Mouse (Mus musculus) common myeloid progenitor, adult 5-6 weeks (primary cell): ENCODE data around the gene Tbc1d15. TPM values are rescaled to one million over a fixed set of nuclear protein-coding genes. Genes with fewer than 3 reads are reported as not detected.
"Not testable (repeated sequence)": the region's sequence is repeated elsewhere in the genome, so short reads cannot be mapped to it uniquely, and the experiment has no call there.

Source experiments
- ATAC-seq: replicated peaks from 2 replicates; pipeline ENCODE4 v1.8.0; 2016; ENCODE audit warnings: low read depth, mild to moderate bottlenecking, moderate TSS enrichment, inconsistent platforms; ENCODE audit not compliant: poor library complexity, severe bottlenecking
- total RNA-seq: library from RNA; stranded (forward); fragments of 200-1000, 187-1606 nt; gene quantifications from 2 replicates; pipeline ENCODE4 v1.2.3, GENCODE M21; 2017

Gene Tbc1d15
- total RNA-seq, 1 experiment from 2014 or later, result 58.2 TPM

DNA sequence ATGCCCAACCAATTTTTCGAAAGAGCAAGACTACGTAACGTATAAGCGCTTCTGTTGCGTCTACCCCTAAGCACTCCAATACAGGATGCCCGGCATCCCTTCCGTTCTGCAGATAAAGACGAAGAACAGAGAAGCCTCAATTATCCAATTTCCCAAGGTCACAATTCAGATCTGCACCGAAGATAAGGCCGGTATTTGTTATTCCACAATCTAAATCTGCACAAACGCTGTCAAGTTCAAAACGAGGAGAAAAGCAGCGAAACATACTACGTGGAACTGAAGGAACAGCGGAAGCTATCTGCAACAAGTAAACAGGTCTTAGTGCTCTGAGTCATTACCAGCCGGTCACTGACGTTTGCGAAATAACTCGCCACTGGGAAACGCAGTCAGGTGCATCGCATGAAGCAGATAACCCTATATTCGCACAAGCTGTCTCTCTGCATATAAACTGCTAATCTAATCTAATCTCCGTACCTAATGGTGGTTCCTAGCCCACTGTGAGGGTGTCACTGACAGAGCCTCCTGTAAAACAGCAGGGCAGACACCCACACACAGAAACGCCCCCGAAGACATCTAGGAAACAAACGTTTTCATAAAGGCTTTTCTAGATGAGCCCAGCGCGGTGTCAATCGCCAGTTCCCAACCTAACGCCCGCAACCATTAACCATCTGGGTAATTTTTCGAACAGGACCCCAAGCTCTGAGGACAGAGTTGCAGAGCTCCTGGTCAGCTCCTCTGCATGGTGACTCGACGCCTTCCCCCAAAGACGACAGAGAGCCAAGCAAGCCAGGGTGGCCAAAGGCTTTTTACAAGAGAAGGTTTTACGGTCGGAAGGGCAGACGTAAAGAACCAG, 806 bp downstream of the Tbc1d15 start:
- 0 out of 2 replicates have a peak, but pooled peaks have one; percentile 13 for ATAC-seq

DNA sequence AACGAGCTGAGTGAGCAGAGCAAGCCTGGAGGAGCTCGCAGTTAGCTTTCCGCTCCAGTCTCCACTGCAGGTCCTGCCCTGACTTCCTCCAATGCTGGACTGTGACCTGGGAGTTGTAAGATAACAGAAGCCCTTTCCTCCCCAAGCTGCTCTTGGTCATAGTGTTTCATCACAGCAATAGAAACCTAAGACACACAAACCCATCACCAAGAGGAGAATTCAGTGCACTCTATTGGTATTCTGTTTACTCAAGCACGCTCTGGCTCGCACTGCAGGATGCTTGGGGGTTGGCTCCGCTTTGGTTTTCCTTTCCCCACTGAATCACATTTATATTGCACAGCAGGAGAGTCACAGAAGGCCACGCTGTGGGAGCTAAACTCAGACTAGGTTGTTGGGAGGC, 3.2 kb downstream of the Tbc1d15 start:
- ATAC-seq, result peak; percentile 12

DNA sequence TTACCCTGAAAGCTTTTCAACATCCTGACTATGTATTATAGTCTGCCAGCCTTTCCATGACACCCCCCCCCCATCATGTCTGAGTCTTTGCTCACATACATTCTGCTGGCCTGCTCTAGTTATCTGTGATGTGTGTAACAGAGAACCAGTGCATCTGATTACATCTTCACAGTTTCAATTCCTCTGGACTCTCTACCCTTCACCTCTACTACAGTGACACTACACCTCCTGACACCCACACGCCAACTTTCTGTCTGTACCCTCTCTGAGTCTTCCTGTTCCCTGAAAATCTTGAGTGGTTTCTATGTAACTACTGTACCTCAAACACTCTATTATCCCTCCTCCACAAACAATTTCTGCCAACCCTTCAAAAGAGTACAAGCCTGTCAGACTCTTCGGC, 5.8 kb downstream of the Tbc1d15 start:
- peak; percentile 28 for ATAC-seq

DNA sequence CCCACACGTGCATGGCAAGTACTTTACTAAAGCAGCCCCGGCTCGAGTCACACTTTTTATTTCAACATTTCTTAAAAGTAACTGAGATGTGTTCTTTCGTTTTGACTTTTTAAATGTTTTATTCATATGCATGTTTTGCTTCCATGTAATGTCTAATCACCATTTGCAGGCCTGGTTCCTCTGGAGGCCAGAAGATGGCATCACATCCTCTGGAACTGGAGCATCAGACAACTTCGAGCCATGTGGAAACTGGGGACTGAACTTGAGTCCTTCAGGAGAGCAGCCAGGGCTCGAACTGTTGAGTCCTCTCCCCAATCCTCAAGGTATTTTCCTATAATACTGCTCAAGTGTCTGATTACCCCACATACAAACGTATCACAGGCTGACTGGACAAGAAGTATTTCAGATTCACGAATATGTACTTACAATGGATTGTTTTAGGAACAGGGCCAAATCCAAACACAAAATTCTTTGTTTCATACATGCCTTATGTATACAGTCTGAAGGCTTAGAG, 10.1 kb downstream of the Tbc1d15 start:
- ATAC-seq, result no peak; the same call in 1 of the 2 replicates

DNA sequence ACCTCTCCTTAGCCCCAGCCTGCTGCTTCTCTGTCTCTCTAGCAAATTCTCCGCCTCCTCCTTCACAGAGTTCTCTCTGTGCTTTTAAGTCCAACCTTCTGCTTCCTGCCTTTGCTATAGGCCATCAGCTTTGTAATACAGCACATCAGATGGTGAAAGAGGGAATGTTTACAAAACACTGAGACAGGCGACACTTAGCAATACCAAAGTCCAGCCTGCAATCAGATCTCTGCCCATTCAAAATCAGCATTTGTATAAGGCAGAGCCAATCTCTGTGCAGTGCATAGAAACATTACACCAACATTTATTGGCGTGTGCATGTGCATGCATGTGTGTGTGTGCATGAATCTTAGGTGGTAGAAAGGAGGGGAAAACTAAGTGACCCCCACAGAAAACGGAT, 13.3 kb downstream of the Tbc1d15 start:
- ATAC-seq, result no peak

DNA sequence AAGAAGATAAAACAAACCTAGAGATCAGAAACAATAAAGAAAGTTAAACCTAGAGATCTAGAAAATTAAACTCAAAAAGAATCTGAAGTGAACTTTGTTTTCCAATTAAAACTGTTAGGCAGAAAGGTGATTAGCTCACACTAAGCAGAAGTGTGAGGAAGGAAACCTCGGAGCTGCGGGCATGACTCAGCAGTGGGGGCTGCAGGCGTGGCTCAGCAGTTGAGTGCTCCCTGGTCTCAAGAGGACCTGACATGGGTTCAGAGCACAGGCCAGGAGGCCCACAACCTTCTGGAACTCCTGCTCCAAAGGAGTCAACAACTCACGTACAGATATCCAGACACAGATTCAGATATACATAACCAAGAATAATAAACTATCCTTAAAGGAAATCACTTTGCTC, 14.5 kb downstream of the Tbc1d15 start:
- peak; percentile 91 for ATAC-seq

DNA sequence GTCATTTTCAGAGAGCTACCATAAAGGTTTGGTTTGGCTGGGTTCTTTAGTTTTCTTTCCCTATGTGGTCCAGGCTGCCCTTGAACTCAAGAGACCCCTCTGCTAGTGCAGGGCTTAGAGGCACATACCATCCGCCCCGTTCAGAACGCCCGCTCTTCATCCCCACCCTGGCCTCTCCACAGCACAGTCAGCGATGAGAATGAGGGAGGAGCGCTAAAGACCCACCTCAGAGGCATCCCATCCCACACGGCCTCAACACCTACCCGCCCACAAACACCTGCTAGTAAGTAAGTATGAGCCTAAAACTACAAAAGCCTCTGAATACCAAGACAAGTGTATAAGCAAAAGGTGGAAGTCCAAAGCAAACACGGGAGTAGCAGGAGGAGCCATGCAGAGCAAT, 15.8 kb downstream of the Tbc1d15 start:
- no peak for ATAC-seq

DNA sequence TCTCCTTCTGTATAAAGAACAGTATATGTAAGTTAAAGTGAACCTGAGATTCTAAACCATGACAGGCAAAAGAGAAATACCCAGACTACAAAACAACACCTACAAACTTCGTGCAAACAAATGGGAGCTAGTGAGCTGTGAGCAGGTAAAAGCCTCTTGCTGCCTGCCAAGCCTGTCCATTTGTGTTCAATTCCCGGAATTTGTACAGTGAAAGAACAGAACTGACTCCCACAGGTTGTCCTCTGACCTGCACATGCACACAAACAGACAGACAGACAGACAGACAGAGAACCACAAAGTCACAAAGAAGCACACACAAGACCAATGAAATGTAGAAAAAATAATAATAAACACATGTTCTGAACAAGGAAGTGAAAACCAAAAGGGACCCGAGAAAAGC, 17.5 kb downstream of the Tbc1d15 start:
- ATAC-seq, result no peak

DNA sequence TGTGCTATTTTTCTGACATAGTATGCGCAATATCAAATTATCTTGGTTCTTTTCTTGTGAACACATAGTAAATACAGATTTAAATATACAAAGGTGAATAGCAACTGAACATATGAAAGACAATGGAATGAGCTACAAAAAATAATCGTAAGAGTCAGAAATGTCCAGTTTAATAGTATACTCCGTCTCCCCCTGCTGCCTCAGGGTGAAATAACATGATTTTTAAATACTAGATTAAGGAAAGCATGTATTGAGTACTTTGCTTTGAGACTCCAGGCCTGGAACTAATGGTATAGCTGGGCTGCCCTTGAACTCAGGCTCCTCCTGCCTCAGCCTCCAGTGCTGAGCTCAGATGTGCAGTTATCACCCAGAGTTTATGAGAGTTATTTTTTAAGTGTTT, 18.8 kb downstream of the Tbc1d15 start:
- ATAC-seq, result no peak; the same call in 1 of the 2 replicates

DNA sequence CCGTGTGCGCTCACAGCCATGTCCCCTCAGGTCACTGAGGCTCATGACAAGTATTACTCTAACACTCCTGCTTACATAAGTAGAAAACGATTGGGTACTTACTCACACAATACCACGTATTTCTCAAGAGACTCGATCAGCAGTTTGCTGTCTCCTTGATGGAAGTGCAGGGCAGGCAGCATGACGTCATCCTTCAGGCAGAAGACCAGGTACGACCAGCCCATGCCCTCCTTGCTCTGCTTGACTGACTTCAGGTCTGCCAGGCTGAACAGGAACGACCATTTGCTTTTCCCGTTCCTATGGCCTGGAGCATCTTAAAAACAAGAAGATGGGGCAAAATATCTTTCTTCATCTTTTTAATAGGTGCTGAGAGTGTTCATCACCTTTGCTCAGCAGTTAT, 22.2 kb downstream of the Tbc1d15 start:
- ATAC-seq, result no peak

DNA sequence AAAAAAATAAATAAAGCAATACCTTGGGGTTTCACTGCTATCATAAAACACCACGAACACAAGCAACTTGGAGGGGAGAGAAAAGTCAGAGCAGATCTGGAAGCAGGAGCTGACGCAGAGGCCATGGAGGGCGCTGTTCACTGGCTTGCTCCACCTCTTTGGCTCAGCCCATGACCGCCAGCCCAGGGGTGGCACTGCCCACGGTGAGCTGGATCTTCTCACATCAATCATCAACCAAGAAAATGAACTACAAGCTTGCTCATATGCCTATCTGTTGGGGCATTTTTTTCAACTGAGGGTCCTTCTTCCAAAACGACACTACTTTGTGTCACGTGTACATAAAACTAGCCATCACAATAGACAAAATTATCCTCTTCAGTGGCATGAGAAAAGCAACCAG, 24.7 kb downstream of the Tbc1d15 start:
- no peak for ATAC-seq

DNA sequence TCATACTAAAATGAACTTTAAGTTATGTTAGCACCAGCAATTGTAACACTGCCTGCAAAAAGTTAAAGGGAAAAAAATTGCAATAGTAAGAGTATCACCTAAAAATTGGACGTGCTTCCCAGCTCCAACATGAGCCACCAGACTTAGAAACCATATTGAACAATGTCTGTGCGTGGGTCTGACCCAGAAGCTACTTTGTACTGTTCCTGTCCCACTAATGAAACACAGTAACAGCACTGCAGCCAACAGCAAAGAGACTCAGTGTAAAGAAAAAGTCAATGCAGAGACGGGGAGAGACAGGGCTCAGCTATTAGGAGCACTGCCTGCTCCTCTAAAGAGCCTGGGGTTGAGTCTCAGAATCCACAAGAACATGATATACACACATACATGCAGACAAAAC, 27.4 kb downstream of the Tbc1d15 start:
- no peak for ATAC-seq

DNA sequence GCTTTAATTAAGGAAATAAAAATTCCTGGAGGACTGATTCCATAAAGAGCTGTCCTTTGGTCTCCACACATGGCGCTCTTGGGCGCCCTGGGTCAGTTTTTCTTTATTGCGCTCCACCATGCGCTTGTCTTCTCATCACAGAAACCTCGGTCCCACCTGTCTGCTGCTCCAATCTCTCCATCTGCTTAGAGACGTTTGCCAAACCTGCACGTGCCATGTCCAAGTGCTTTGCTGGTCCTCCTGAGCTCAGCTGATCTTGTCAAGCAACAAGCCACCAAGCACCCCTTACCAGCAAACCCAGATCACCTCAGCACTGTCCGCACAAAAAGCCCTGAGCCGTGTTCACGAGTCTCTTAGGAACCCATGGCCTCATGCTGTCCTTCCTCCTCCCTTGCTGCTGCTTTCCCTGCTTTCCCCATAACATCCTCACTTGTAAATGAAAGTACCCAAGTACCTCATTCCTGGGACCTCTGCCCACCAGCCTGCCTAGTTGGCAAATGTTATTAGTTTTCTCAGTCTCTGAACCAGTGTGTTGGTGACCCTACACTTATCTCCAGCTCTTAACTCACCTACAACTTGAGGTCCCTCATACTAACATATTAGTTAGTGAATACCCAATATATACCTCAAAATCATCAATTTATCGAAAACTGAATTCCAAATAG, 38.2 kb downstream of the Tbc1d15 start:
- no peak for ATAC-seq

DNA sequence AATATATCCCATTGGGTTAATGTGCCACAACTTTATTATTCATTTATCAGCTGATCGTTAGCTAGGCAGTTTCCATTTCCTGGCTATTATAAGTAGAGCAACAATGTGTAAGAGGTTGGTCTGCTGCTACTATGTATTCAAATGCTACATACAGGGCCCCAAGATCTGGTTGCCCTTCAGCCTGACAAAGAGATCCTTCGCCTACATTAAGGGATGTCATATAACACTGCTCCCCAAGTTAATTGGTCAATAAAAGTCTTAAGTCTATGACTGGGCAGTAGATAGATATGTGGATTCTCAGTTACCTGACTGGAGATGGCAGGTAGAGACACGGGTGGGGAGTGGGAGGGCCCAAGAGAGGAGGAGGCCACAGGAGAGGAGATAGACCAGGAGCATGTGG, 45.4 kb downstream of the Tbc1d15 start:
- no peak for ATAC-seq

DNA sequence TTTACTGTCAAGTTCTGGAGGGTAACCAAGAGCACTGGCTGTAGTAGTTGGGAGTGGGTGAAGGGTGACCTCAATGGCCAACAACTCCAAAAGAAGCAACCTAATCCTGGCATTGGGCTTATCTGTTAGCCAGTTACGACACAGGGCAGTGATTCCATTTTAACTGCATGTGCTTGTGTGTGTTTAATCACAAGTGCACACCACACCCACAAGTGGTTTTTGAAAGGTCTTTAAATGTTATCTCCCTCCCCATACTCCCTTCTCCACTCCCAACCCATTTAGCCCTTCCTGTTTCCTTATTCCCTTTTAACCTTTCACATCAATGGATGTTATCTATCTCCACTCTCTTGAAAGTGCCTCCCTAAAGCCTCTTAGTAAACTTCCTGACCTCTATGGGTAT, 46.0 kb downstream of the Tbc1d15 start:
- no peak for ATAC-seq

DNA sequence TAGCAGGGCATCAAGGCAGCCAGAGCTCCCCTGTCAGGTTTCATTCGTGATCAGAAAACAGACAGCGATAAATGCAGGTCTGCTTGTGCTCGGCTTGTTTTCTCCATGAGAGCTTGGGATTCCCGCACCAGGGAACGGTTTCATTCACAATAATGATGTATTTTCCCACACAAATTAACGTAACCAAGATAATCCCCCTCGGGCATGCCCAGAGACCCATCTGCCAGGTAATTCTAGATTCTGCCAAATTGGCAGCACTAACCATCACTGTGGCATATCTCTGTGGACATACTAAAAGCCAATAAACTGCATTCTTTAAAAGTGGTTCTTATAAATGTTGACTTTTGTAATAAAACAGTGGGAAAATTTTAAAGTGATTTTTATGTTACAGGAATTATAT, 60.1 kb downstream of the Tbc1d15 start:
- ATAC-seq, result no peak

DNA sequence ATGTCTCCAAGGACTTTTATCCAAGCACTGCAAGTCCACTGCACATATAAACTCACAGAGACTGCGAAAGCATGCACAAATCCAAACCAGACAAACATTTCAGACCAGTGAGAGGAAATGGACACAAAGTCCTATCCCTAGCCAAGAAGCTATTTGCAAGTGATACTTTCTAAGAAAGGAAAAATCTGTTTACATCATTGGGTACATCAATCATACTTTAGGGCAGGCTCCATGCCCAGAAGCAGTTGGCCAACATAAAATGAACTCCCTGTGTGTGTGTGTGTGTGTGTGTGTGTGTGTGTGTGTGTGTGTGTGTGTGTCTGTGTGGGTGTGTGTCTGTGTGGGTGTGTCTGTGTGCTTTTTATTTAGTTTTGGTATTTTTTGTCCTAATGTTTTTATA, 63.9 kb downstream of the Tbc1d15 start:
- no peak for ATAC-seq

DNA sequence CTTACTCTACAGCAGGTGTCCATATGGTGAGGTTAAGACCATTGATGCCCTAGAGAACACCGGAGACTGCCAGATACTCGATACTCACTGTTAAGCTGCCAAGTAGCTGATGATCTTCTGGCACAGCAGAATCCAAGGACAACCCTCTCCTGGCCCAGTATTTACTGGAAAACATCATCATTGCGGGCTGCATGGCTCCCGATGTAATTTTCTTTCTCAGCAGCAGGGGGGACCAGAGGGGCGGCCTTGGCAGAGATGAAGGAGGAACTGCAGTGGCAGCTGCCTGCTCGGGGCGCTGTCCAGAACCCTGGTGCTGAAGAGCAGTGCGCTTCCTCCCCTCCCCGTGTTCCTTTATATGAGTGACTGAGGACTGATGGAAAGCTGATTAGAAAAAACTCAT, 66.6 kb downstream of the Tbc1d15 start, which contains the start of gene Tph2:
Gene Tph2 (minus strand): TSS at position 326 of the 400 bp plus-strand sequence.
- peak; percentile 100 for ATAC-seq

DNA sequence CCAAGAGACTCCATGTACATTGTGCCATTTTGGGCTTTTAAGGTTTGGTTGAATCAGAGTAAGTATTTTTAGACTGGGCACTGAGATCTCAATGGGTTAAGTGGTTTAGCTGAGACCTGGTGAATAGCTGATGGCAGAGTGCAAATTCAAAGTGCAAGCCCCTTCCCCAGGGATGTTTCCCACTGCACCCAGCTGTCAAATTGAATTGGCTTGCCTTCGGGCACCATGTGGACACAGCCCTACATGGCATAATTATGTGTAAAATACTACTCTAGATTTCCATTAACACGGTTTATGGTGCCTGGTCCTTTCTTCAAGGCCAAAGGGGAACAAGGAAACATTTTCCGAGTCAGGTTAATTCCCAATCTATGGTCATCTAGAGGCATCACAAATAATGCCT, 70.2 kb downstream of the Tbc1d15 start:
- no peak for ATAC-seq

DNA sequence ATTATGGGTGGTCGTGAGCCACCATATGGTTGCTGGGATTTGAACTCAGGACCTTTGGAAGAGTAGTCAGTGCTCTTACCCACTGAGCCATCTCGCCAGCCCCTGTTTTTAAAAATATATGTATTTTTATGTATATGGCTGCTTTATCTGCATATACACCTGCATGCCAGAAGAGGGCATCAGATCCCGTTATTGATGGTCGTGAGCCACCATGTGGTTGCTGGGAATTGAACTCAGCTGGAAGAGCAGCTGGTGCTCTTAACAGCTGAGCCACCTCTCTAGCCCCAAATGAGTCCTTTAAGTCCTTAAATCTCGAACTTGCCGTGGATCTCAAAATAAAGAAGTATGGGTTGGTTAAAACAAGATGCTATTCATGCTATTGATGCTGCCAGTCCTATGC, 73.2 kb downstream of the Tbc1d15 start:
- ATAC-seq, result not testable (repeated sequence)

DNA sequence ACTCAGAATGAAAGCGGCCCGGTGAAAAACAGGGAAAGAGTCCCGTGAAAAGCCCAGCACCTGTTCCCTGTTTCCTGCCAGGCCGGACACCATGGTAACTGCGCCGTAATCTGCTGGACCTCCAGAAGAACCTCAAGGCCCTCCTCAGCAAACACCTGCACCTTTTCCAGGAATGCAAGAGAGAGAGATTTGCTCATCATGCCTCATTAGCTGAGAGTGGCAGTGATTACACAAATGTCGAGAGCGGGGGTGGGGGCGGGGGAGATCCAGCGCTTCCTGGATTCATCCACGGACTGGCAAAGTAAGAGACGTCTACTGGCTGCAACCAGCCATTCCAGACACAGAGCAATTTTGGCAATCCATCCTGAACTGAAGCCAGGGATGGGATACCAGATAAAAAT, 75.7 kb downstream of the Tbc1d15 start:
- no peak for ATAC-seq
